Mouse (Mus musculus): ENCODE results near the gene Sytl5. TPM values are rescaled to one million over a fixed set of nuclear protein-coding genes. Genes with fewer than 3 reads are reported as not detected.

Gene Sytl5
- polyA plus RNA-seq (2014; fragmentation: Nextera tagmentation; extraction: Ambion mirVana) = 1.7 and 2.0 TPM in 2 replicates

DNA sequence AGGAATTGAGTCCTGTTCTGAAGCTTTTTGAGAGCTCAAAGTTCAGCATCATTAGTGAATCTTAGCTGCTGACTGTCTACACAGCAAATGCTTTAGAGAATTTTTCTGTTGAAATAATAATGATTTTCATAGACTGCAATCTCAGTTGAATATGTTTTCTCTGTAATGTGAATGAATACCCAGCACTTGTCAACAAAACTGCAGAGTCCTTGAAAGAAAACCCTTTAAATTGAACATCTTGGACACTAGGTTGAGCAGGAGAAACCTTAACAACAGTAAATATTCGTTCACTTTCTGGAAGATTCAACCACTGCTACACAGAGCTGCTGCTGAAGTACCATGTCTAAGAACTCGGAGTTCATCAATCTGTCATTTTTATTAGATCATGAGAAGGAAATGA lies at the start of gene Sytl5:
Sytl5 (plus strand) TSS at position 301 of the 400 bp plus-strand sequence.
- Histone ChIP-seq H3K27me3 (replicated peaks; ENCODE audit: control insufficient read depth, insufficient read depth, low read length) (no peaks in the 10 kb centered on the region), H3K4me2 (no peak within 1 kb of the TSS), H3K36me3 (ENCODE audit: control insufficient read depth, insufficient read depth, low read length) (no peaks in the 10 kb centered on the region), H3K9ac (ENCODE audit: low read depth, low read length) (no peak within 1 kb of the TSS), H3K27ac (ENCODE audit: low read depth, low read length) (no peak within 1 kb of the TSS), H3K9me3 (ENCODE audit: control insufficient read depth, low read length) (no peaks in the 10 kb centered on the region), H3K4me1 (replicated peaks; ENCODE audit: control insufficient read depth, insufficient read depth, low read length) (no peaks in the 10 kb centered on the region), H3K4me3 (ENCODE audit: low read depth, low read length) (no peak within 1 kb of the TSS)
- 58% methylated on average over 2 of the region's 2 CpGs for WGBS
- ATAC-seq (replicated peaks; ENCODE audit: low FRiP score) (no peak), DNase-seq (ENCODE audit: low spot score) (no peak)

DNA sequence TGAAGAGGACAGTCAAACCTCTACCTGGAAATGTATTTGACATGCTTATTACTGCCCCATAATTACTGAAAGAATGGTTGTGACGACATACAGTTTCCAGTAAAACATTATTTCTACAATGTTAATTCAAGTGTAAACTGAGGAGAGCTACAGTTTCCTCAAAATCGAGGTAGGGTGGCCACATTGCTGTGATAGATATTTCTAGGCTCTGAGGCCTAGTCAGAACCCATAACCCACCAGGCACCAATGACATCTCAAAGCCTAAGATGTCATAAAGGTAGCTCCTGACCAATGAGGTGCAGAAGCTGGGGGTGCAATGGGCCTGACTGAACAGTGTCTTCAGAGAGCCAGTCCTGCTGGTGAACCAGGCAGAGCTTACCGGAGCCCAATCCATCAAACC lies 38.8 kb upstream of the Sytl5 start, which contains the start of gene Hypm:
Hypm (plus strand) TSS at position 301 of the 400 bp plus-strand sequence.
- Histone ChIP-seq H3K27me3 (replicated peaks; ENCODE audit: control insufficient read depth, insufficient read depth, low read length) (no peaks in the 10 kb centered on the region), H3K27ac (ENCODE audit: low read depth, low read length) (no peak within 1 kb of the TSS), H3K36me3 (ENCODE audit: control insufficient read depth, insufficient read depth, low read length) (no peaks in the 10 kb centered on the region), H3K4me2 (no peak within 1 kb of the TSS), H3K4me3 (ENCODE audit: low read depth, low read length) (no peak within 1 kb of the TSS), H3K4me1 (replicated peaks; ENCODE audit: control insufficient read depth, insufficient read depth, low read length) (no peaks in the 10 kb centered on the region), H3K9ac (ENCODE audit: low read depth, low read length) (no peak within 1 kb of the TSS), H3K9me3 (ENCODE audit: control insufficient read depth, low read length) (no peaks in the 10 kb centered on the region)
- no peak for DNase-seq (ENCODE audit: low spot score)
- WGBS = 66% methylated on average over 3 of the region's 3 CpGs
- ATAC-seq (replicated peaks; ENCODE audit: low FRiP score) = no peak

DNA sequence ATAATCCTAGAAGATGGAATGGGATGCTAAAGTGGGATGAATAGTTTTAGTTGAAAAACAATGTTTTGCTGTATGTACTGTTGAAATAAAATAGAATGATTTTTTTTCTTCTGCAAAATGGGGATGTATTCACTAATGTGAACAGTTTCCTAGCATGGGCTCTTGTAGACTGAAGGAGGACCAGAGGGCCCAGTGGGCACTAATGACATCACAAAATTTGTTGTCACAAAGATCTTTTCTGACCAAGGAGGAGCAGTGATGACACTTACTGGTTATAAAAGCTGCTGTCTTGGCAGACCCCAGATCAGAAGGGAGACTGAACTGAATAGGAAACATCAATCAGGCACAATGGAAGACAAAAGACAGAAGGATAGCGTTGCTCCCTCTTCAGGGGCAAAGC lies 36.0 kb upstream of the Sytl5 start, which contains the start of gene H2al3:
H2al3 (plus strand) TSS at position 301 of the 400 bp plus-strand sequence.
- no peak within 1 kb of the TSS for H3K4me3 ChIP-seq (ENCODE audit: low read depth, low read length)
- H3K36me3 ChIP-seq (ENCODE audit: control insufficient read depth, insufficient read depth, low read length) = no peaks in the 10 kb centered on the region
- ATAC-seq (replicated peaks; ENCODE audit: low FRiP score) (no peak), DNase-seq (ENCODE audit: low spot score) (no peak)
- H3K4me2 ChIP-seq = no peak within 1 kb of the TSS
- no peak within 1 kb of the TSS for H3K27ac ChIP-seq (ENCODE audit: low read depth, low read length)
- H3K4me1 ChIP-seq (replicated peaks; ENCODE audit: control insufficient read depth, insufficient read depth, low read length) = no peaks in the 10 kb centered on the region
- H3K9ac ChIP-seq (ENCODE audit: low read depth, low read length) = no peak within 1 kb of the TSS
- H3K9me3 ChIP-seq (ENCODE audit: control insufficient read depth, low read length) = no peaks in the 10 kb centered on the region
- 50% methylated on average over 1 of the region's 1 CpGs for WGBS
- no peaks in the 10 kb centered on the region for H3K27me3 ChIP-seq (replicated peaks; ENCODE audit: control insufficient read depth, insufficient read depth, low read length)

DNA sequence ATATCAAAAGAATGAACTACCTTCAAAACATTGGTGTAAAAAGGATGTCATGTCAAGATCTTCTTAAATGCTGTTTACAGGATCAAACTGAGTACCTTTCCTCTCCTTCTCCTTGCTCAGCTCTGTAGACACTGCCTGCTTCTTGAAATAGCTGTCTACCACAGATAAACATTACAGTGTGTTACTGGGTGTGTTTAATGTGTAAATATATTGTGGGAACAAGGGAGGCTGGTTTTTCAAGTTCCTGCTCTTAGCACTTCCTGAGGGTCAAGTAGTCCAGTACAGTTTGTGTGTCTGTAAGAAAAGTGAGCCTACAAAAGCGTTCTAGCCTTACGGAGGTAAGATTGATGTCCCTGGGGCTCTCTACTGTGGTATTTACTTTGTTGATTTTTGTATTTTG lies 23.6 kb upstream of the Sytl5 start:
- H3K27ac ChIP-seq (ENCODE audit: low read depth, low read length) = no peak overlapping the region
- no peaks in the 10 kb centered on the region for H3K36me3 ChIP-seq (ENCODE audit: control insufficient read depth, insufficient read depth, low read length)
- no peaks in the 10 kb centered on the region for H3K9me3 ChIP-seq (ENCODE audit: control insufficient read depth, low read length)
- H3K4me1 ChIP-seq (replicated peaks; ENCODE audit: control insufficient read depth, insufficient read depth, low read length) = no peaks in the 10 kb centered on the region
- H3K4me3 ChIP-seq (ENCODE audit: low read depth, low read length) = no peak overlapping the region
- no peak overlapping the region for H3K4me2 ChIP-seq
- DNase-seq (ENCODE audit: low spot score) (no peak), ATAC-seq (replicated peaks; ENCODE audit: low FRiP score) (no peak)
- no peak overlapping the region for H3K9ac ChIP-seq (ENCODE audit: low read depth, low read length)
- H3K27me3 ChIP-seq (replicated peaks; ENCODE audit: control insufficient read depth, insufficient read depth, low read length) = no peaks in the 10 kb centered on the region
- WGBS = 72% methylated on average over 2 of the region's 2 CpGs

DNA sequence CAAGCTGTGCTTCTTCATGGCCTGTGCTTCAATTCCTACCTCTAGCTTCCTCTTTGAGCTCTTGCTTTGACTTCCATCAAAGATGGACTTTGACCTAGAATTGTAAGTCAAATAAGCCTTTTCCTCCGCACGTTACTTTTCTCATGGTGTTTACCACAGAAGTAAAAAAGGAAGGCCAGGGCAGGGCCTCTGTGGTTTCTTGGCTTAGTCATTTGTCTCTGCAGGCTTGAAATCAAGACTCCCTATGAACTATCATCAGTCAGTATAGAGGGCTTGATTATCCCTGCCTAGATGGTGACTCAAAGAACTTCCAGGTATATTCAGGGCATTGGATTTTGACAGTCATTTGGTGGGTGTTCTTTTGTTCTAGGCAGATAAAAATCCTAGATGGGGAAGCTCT lies 9.9 kb upstream of the Sytl5 start:
- Histone ChIP-seq H3K9ac (ENCODE audit: low read depth, low read length) (no peak overlapping the region), H3K27me3 (replicated peaks; ENCODE audit: control insufficient read depth, insufficient read depth, low read length) (no peaks in the 10 kb centered on the region), H3K4me1 (replicated peaks; ENCODE audit: control insufficient read depth, insufficient read depth, low read length) (no peaks in the 10 kb centered on the region), H3K27ac (ENCODE audit: low read depth, low read length) (no peak overlapping the region), H3K4me2 (no peak overlapping the region), H3K9me3 (ENCODE audit: control insufficient read depth, low read length) (no peaks in the 10 kb centered on the region), H3K36me3 (ENCODE audit: control insufficient read depth, insufficient read depth, low read length) (no peaks in the 10 kb centered on the region), H3K4me3 (ENCODE audit: low read depth, low read length) (no peak overlapping the region)
- 78% methylated on average over 2 of the region's 2 CpGs for WGBS
- DNase-seq (ENCODE audit: low spot score) (no peak), ATAC-seq (replicated peaks; ENCODE audit: low FRiP score) (no peak)

DNA sequence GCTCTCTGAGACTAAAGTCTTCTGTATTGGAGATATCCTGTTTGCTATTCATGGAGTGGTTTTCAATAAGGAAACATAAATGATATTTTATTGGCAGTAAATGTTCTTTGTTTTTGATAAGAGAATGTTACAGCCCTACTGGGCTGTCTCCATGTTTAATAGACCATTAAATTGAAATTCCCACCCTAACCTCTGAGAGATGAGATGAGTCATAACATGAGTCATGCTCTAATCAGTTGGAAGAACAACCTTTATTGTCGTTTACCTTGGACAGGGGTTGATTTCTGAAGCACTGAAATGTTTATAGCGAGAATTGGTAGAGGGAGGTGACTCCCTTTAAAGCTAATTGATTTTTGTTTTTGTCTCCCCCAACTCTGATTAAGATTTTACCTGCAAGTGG lies 24.1 kb downstream of the Sytl5 start:
- 57% methylated on average over 2 of the region's 2 CpGs for WGBS

DNA sequence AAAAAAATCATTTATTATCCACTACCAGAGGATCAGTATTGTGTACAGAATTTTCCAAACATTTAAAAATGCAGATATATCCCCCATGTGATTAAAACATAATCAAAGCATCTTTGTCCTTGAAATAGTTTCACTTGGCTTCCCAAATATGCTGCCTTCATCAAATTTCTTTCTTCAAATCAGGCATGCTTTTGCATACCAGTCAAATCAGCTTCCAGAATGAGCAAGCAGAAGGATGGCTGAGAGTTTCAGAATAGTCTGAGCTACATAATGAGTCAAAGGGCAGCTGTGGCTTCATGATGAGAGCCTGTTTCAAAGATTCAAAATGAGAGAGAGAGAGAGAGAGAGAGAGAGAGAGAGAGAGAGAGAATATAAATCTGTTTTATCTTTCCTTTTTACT lies 48.4 kb downstream of the Sytl5 start:
- Histone ChIP-seq H3K4me1 (replicated peaks; ENCODE audit: control insufficient read depth, insufficient read depth, low read length) (no peaks in the 10 kb centered on the region), H3K9me3 (ENCODE audit: control insufficient read depth, low read length) (no peaks in the 10 kb centered on the region), H3K27me3 (replicated peaks; ENCODE audit: control insufficient read depth, insufficient read depth, low read length) (no peaks in the 10 kb centered on the region), H3K27ac (ENCODE audit: low read depth, low read length) (no peak overlapping the region), H3K4me2 (no peak overlapping the region), H3K36me3 (ENCODE audit: control insufficient read depth, insufficient read depth, low read length) (no peaks in the 10 kb centered on the region), H3K4me3 (ENCODE audit: low read depth, low read length) (no peak overlapping the region), H3K9ac (ENCODE audit: low read depth, low read length) (no peak overlapping the region)
- no peak for DNase-seq (ENCODE audit: low spot score)
- no peak for ATAC-seq (replicated peaks; ENCODE audit: low FRiP score)

More for the DNA sequence above, 24.1 kb downstream of the Sytl5 start:
- ATAC-seq (replicated peaks; ENCODE audit: low FRiP score) = no peak
- Histone ChIP-seq H3K27me3 (replicated peaks; ENCODE audit: control insufficient read depth, insufficient read depth, low read length) (no peaks in the 10 kb centered on the region), H3K4me1 (replicated peaks; ENCODE audit: control insufficient read depth, insufficient read depth, low read length) (no peaks in the 10 kb centered on the region), H3K9me3 (ENCODE audit: control insufficient read depth, low read length) (no peaks in the 10 kb centered on the region), H3K4me3 (ENCODE audit: low read depth, low read length) (no peak overlapping the region), H3K9ac (ENCODE audit: low read depth, low read length) (no peak overlapping the region), H3K27ac (ENCODE audit: low read depth, low read length) (no peak overlapping the region), H3K4me2 (no peak overlapping the region), H3K36me3 (ENCODE audit: control insufficient read depth, insufficient read depth, low read length) (no peaks in the 10 kb centered on the region)
- no peak for DNase-seq (ENCODE audit: low spot score)

DNA sequence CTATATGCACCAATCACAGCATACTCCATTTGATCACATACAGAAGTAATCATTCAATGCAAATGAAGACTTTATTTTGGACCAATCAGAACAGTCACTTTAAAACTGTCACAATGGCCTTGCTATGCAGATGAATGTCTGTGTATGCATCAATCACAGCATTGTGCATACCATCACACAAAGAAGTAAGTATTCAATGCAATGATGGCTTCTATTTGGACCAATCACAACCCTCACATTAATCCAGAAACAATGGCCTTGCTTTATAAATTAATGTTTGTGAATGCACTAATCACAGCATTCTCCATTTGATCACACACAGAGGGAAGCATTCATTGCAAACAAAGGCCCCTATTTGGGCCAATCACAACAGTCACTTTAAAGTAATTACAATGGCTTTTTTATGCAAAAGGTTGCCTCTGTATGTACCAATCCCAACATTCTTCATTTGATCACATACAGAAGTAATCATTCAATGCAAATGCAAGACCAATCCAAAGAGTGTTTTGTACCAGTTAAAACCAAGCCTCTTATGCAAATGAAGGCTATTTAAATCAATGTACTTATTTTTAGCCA lies 98.8 kb downstream of the Sytl5 start:
- H3K9me3 ChIP-seq (ENCODE audit: control insufficient read depth, low read length) = no peaks in the 10 kb centered on the region
- H3K36me3 ChIP-seq (ENCODE audit: control insufficient read depth, insufficient read depth, low read length) = no peaks in the 10 kb centered on the region
- H3K9ac ChIP-seq (ENCODE audit: low read depth, low read length) = no peak overlapping the region
- no peaks in the 10 kb centered on the region for H3K27me3 ChIP-seq (replicated peaks; ENCODE audit: control insufficient read depth, insufficient read depth, low read length)
- no peak overlapping the region for H3K4me2 ChIP-seq
- ATAC-seq (replicated peaks; ENCODE audit: low FRiP score) = no peak
- no peak for DNase-seq (ENCODE audit: low spot score)
- no peaks in the 10 kb centered on the region for H3K4me1 ChIP-seq (replicated peaks; ENCODE audit: control insufficient read depth, insufficient read depth, low read length)
- no peak overlapping the region for H3K27ac ChIP-seq (ENCODE audit: low read depth, low read length)
- H3K4me3 ChIP-seq (ENCODE audit: low read depth, low read length) = no peak overlapping the region

DNA sequence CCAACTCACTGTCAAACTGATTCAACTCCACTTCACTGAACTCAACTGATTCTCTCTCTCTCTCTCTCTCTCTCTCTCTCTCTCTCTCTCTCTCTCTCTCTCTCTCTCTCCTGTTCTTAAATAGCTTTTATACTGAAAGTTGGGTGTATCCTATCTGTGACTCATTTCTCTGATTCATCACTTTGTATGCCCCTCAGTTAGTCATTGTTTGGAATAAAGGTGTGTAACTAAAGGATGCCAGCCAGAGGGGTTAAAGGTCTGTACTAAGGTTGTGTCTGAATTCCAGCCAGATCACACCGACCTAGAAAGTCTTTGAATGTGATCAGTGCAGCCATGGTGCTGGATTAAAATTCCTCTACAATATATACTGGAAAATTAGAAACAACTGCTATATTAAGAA lies 115.3 kb downstream of the Sytl5 start:
- no peak overlapping the region for H3K27ac ChIP-seq (ENCODE audit: low read depth, low read length)
- DNase-seq (ENCODE audit: low spot score) = no peak

More for the DNA sequence above, 115.3 kb downstream of the Sytl5 start:
- H3K4me2 ChIP-seq = no peak overlapping the region
- H3K9me3 ChIP-seq (ENCODE audit: control insufficient read depth, low read length) = no peaks in the 10 kb centered on the region
- H3K4me3 ChIP-seq (ENCODE audit: low read depth, low read length) = no peak overlapping the region
- no peak overlapping the region for H3K9ac ChIP-seq (ENCODE audit: low read depth, low read length)
- WGBS = 67% methylated on average over 1 of the region's 1 CpGs
- H3K4me1 ChIP-seq (replicated peaks; ENCODE audit: control insufficient read depth, insufficient read depth, low read length) = no peaks in the 10 kb centered on the region
- no peaks in the 10 kb centered on the region for H3K36me3 ChIP-seq (ENCODE audit: control insufficient read depth, insufficient read depth, low read length)
- H3K27me3 ChIP-seq (replicated peaks; ENCODE audit: control insufficient read depth, insufficient read depth, low read length) = no peaks in the 10 kb centered on the region
- ATAC-seq (replicated peaks; ENCODE audit: low FRiP score) = no peak

All from liver, embryonic 11.5 days (tissue).